Mouse (Mus musculus): ENCODE measurements around the gene Lenep. TPM values are rescaled to one million over a fixed set of nuclear protein-coding genes. Genes with fewer than 3 reads are reported as not detected.

Lenep gene
- total RNA-seq, 2 experiments from 2014 or later = 1.1 to 3.5 TPM

- DNase-seq (ENCODE audit: extremely low spot score in 1 of 2, low spot score in 2 of 2) = no peak
- H3K4me3 ChIP-seq = peak overlapping the region; percentile 38
- TF ChIP-seq CTCF (IDR thresholded peaks at IDR 0.05) = no peak
- no peak overlapping the region for H3K27ac ChIP-seq
- intact Hi-C loops (cut with DNase I) = loop anchor here (1.0 kb wide), 1 partner anchor 43 kb away; no protein-coding TSS in a partner anchor
These were observed 6.0 kb downstream of the Lenep start for GRCm38 (mm10) chr3:89396654-89397005.

GRCm38 (mm10) chr3:89395806-89396653 lies 6.6 kb downstream of the Lenep start:
- peak; percentile 90 for TF ChIP-seq CTCF (IDR thresholded peaks at IDR 0.05)
- Histone ChIP-seq H3K27ac (peak overlapping the region; percentile 11; the same call in 1 of the 2 replicates), H3K4me3 (peak overlapping the region; percentile 38)
- intact Hi-C loops (cut with DNase I) = loop anchor here (2.0 kb wide), 1 partner anchor 15 kb away; the partner anchor contains the start of gene Flad1
- DNase-seq (ENCODE audit: extremely low spot score in 1 of 2, low spot score in 2 of 2) = peak in 1 of 2 experiments; percentile 46

- intact Hi-C loops (cut with DNase I) = loop anchor here (2.0 kb wide), 1 partner anchor 15 kb away; the partner anchor contains the start of gene Flad1
- Histone ChIP-seq H3K4me3 (peak overlapping the region; percentile 49), H3K27ac (peak overlapping the region; percentile 85; the same call in 1 of the 2 replicates)
- no peak for DNase-seq (ENCODE audit: extremely low spot score in 1 of 2, low spot score in 2 of 2)
- no peak for TF ChIP-seq CTCF (IDR thresholded peaks at IDR 0.05)
These were observed 7.2 kb downstream of the Lenep start for GRCm38 (mm10) chr3:89395419-89395805.

GRCm38 (mm10) chr3:89394894-89395256 lies 7.7 kb downstream of the Lenep start:
- peak overlapping the region; percentile 49 for H3K4me3 ChIP-seq
- TF ChIP-seq CTCF (IDR thresholded peaks at IDR 0.05) = no peak
- DNase-seq (ENCODE audit: extremely low spot score in 1 of 2, low spot score in 2 of 2) = peak in 1 of 2 experiments; percentile 57
- intact Hi-C loops (cut with DNase I) = loop anchor here (2.0 kb wide), 1 partner anchor 16 kb away; the partner anchor contains the start of gene Flad1
- peak overlapping the region; percentile 85 for H3K27ac ChIP-seq

GRCm38 (mm10) chr3:89394006-89394893 lies 8.3 kb downstream of the Lenep start, which contains the start of gene Zbtb7b:
Gene Zbtb7b (minus strand): TSS chr3:89394776.
- Histone ChIP-seq H3K27ac (peak within 1 kb of the TSS; percentile 85), H3K4me3 (peak within 1 kb of the TSS; percentile 49)
- DNase-seq (ENCODE audit: extremely low spot score in 1 of 2, low spot score in 2 of 2) = peak; percentile 57 to 59
- intact Hi-C loops (cut with DNase I) = loop anchor here (2.0 kb wide), 1 partner anchor 17 kb away; the partner anchor contains the start of gene Flad1
- peak; percentile 8 for TF ChIP-seq CTCF (IDR thresholded peaks at IDR 0.05)

- peak; percentile 93 to 94 for DNase-seq (ENCODE audit: extremely low spot score in 1 of 2, low spot score in 2 of 2)
- no peak for TF ChIP-seq CTCF (IDR thresholded peaks at IDR 0.05)
- H3K27ac ChIP-seq = peak overlapping the region; percentile 85
- peak overlapping the region; percentile 49 for H3K4me3 ChIP-seq
- intact Hi-C loops (cut with DNase I) = loop anchor here (2.0 kb wide), 1 partner anchor 17 kb away; the partner anchor contains the start of gene Flad1
These were observed 9.0 kb downstream of the Lenep start for GRCm38 (mm10) chr3:89393605-89394004.

- peak overlapping the region; percentile 89 for H3K27ac ChIP-seq
- intact Hi-C loops (cut with DNase I) = no loop called here
- H3K4me3 ChIP-seq = peak overlapping the region; percentile 64
- DNase-seq (ENCODE audit: extremely low spot score in 1 of 2, low spot score in 2 of 2) = no peak
- no peak for TF ChIP-seq CTCF (IDR thresholded peaks at IDR 0.05)
These were observed 9.7 kb downstream of the Lenep start for GRCm38 (mm10) chr3:89392871-89393311.

- no peak for DNase-seq (ENCODE audit: extremely low spot score in 1 of 2, low spot score in 2 of 2)
- intact Hi-C loops (cut with DNase I) = no loop called here
- Histone ChIP-seq H3K27ac (peak overlapping the region; percentile 89), H3K4me3 (peak overlapping the region; percentile 64)
- no peak for TF ChIP-seq CTCF (IDR thresholded peaks at IDR 0.05)
These were observed 10.7 kb downstream of the Lenep start for GRCm38 (mm10) chr3:89391663-89392511.

GRCm38 (mm10) chr3:89390699-89391662 lies 11.6 kb downstream of the Lenep start:
- DNase-seq (ENCODE audit: extremely low spot score in 1 of 2, low spot score in 2 of 2) = no peak
- peak overlapping the region; percentile 89 for H3K27ac ChIP-seq

GRCm38 (mm10) chr3:89390111-89390515 lies 12.5 kb downstream of the Lenep start:
- no peak for DNase-seq (ENCODE audit: extremely low spot score in 1 of 2, low spot score in 2 of 2)
- H3K27ac ChIP-seq = peak overlapping the region; percentile 89
- no peak overlapping the region for H3K4me3 ChIP-seq
- intact Hi-C loops (cut with DNase I) = no loop called here
- TF ChIP-seq CTCF (IDR thresholded peaks at IDR 0.05) = no peak

More at GRCm38 (mm10) chr3:89390699-89391662, 11.6 kb downstream of the Lenep start:
- peak overlapping the region; percentile 64 for H3K4me3 ChIP-seq
- intact Hi-C loops (cut with DNase I) = no loop called here
- no peak for TF ChIP-seq CTCF (IDR thresholded peaks at IDR 0.05)
